Mouse (Mus musculus) spleen, adult 2 months (tissue): ENCODE data around the gene 2810408A11Rik. TPM values are rescaled to one million over a fixed set of nuclear protein-coding genes. Genes with fewer than 3 reads are reported as not detected.

ENCODE experiments used
- DNase-seq, 2 experiments: peaks; one replicate each; pipeline versions ENCODE4 v3.0.0 to v3.0.0-alpha.2; 2012 to 2021; ENCODE audit warnings: low spot score in 2 of 2, low read depth in 1 of 2
- H3K27ac ChIP-seq: fragments of 200-500 bp; 2 replicates; pipeline ENCODE4 v1.5.1; 2012; ENCODE audit warnings: low read length, inconsistent platforms; ENCODE audit not compliant: insufficient read depth
- H3K27me3 ChIP-seq: fragments of 200-500 bp; 2 replicates; pipeline ENCODE4 v1.6.1; 2012; ENCODE audit warnings: mild to moderate bottlenecking, moderate library complexity, low read length, inconsistent platforms; ENCODE audit not compliant: control insufficient read depth, insufficient read depth
- H3K36me3 ChIP-seq: fragments of 200-500 bp; 2 replicates; pipeline ENCODE4 v1.6.1; 2012; ENCODE audit warnings: mild to moderate bottlenecking, low read length, inconsistent platforms; ENCODE audit not compliant: control insufficient read depth, insufficient read depth
- H3K4me1 ChIP-seq: fragments of 200-500 bp; 2 replicates; pipeline ENCODE4 v1.6.1; 2011; ENCODE audit warnings: inconsistent platforms; ENCODE audit not compliant: control insufficient read depth, insufficient read depth, insufficient read length
- H3K4me3 ChIP-seq: fragments of 200-500 bp; 2 replicates; pipeline ENCODE4 v1.5.1; 2011; ENCODE audit warnings: mild to moderate bottlenecking, inconsistent platforms; ENCODE audit not compliant: insufficient read depth, insufficient read length; ENCODE audit errors: extremely low read depth
- CTCF ChIP-seq: fragments of 200-500 bp; IDR thresholded peaks from 2 replicates; pipeline ENCODE4 v1.5.1; 2011; ENCODE audit warnings: mild to moderate bottlenecking, inconsistent platforms; ENCODE audit not compliant: insufficient read depth, insufficient read length, insufficient replicate concordance; ENCODE audit errors: extremely low read depth
- POLR2A ChIP-seq: fragments of 200-500 bp; IDR thresholded peaks from 2 replicates; pipeline ENCODE4 v1.6.1; 2011; ENCODE audit warnings: low read depth, low read length, inconsistent platforms
- WGBS: fragments of 180-500 bp; shearing (Covaris S2); methylation state at CpG from one replicate; pipeline ENCODE4 v1.1.7; 2018; 5-methylcytosine and 5-hydroxymethylcytosine counted together
- polyA plus RNA-seq: library from polyadenylated mRNA; depleted of rRNA; stranded (reverse); fragments of >200 nt; gene quantifications from 2 replicates; pipeline ENCODE4 v1.2.3, GENCODE M21; 2012

Gene 2810408A11Rik
- polyA plus RNA-seq, 1 experiment = 0.51 TPM

DNA sequence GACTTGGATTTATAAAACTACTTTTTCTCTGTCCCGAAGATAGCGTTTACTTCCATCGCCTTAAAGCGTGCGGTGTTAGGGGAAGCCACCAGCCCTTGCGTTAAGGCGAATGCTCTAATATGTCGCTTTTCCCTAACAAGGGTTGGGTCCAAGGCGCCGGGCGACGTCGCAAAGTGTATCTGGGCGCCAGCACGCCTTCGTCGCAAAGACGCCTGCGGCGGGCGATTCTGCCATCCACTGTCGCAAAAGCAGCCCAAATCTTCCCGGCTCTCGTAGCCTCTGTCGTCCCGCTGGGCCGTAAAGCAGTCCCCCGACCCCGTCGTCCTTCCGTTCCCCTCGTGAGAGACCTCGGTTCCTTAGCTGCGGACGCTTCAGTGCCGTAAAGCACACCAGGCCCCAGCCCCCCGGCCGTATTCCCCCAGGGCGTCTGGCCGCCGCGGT, 639 bp upstream of the 2810408A11Rik start:
- Histone ChIP-seq H3K27me3 (no peaks in the 10 kb centered on the region), H3K36me3 (peaks cover 16% of the 10 kb centered on the region), H3K27ac (peak overlapping the region; percentile 78), H3K4me1 (peaks cover 2% of the 10 kb centered on the region; the same call in 1 of the 2 replicates), H3K4me3 (peak overlapping the region; percentile 57)
- TF ChIP-seq CTCF = no peak
- TF ChIP-seq POLR2A = peak; percentile 45; the same call in 1 of the 2 replicates
- WGBS = under 1% methylated on average over 42 of the region's 42 CpGs
- DNase-seq = peak; percentile 88 to 91

DNA sequence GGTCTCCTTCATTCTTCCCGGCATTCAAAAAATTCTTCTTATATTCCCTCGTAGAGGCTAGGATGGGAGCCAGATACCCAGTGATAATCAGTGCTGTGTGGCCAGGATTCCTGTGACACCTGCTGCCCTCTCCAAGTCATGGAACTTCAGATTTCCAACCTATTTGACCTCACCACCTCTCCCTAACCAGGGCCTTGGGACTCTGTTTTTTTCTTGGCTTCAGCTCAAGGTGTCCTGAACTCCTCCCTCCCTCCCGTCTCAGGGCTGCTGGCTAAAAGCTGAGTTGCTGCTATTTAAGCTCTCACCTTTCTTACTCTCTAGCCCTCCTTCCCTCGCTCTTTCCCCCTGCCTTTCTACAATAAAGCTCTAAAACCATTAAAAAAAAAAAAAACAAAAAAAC, 917 bp downstream of the 2810408A11Rik start:
- Histone ChIP-seq H3K36me3 (peaks cover 8% of the 10 kb centered on the region), H3K4me1 (peaks cover 7% of the 10 kb centered on the region; the same call in 1 of the 2 replicates), H3K27me3 (no peaks in the 10 kb centered on the region), H3K27ac (no peak overlapping the region), H3K4me3 (no peak overlapping the region)
- DNase-seq = no peak
- TF ChIP-seq CTCF (no peak), POLR2A (no peak)
- WGBS = 52% methylated on average over 4 of the region's 4 CpGs

DNA sequence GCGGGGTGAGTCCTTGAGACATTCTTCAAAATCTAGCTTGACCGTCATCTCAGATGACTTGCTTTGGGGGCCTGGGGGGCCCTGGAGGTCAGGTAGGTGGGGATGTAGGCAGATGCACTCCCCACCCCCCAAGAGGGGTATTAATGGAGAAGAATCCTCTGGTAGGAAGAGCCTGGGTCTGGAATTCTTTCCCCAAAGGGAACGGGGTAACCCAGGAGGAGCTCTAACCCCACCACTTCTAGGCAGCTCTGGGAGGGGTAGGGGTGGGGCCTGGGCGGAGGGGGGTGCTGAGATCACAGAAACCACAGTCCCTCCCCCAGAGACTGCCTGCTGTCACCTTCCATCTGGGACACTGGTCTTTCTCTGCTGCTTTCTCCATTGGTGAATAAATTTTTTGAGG, 5.5 kb downstream of the 2810408A11Rik start, which contains the start of gene Acap1:
TSS of gene Acap1 (minus strand) at position 249 of the 400 bp plus-strand sequence.
- Histone ChIP-seq H3K27ac (peak within 1 kb of the TSS; percentile 98), H3K27me3 (no peaks in the 10 kb centered on the region), H3K36me3 (peaks cover 8% of the 10 kb centered on the region), H3K4me1 (peaks cover 11% of the 10 kb centered on the region; the same call in 1 of the 2 replicates), H3K4me3 (peak within 1 kb of the TSS; percentile 70)
- WGBS = 6% methylated on average over 4 of the region's 4 CpGs
- no peak; the same call in 1 of the 2 replicates for TF ChIP-seq POLR2A
- TF ChIP-seq CTCF = no peak
- peak in 1 of 2 experiments; percentile 62 for DNase-seq

DNA sequence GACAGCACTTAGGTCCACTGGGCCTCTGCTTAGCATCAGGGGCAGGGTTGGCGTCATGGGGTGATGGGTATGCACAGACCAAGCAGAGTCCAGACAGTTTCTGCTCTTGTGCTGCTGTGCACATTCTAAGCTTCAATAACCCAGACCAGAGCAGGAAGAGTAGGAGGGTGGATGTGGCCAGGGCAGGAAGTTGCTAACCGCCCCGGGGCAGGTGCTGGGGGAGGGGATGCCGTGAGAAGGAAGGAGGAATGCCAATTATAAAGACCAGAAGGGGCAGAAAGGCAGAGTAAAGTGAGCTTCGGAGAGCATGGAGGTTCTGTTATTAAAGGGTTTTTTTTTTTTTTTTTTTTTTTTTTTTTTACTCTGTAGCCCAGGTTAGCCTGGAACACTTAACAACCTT, 6.1 kb downstream of the 2810408A11Rik start:
- Histone ChIP-seq H3K4me1 (peaks cover 11% of the 10 kb centered on the region; the same call in 1 of the 2 replicates), H3K36me3 (peaks cover 14% of the 10 kb centered on the region), H3K27ac (peak overlapping the region; percentile 98), H3K4me3 (peak overlapping the region; percentile 70), H3K27me3 (no peaks in the 10 kb centered on the region)
- TF ChIP-seq POLR2A = no peak; the same call in 1 of the 2 replicates
- no peak for TF ChIP-seq CTCF
- WGBS = 4% methylated on average over 5 of the region's 5 CpGs
- DNase-seq = peak; percentile 65 to 87

DNA sequence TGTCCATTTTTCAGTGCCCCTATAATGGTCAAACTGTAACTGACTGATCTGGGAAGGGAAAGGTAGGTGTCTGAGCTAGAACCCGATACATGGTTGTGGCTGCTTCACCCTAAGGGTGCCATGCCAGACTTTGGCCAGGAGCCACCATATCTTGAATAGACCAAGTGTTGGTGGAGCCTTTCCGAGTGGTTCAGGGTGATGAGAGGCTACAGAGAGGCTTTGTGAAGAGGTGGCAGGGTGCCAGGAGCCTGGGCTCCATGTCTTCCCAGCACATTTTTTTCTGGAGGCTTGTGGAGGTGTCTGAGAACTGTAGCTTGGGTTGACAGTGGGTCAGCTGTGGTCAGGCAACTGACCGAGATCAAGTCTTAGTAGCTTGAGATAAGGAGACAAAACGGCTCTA, 9.3 kb downstream of the 2810408A11Rik start:
- WGBS = 86% methylated on average over 4 of the region's 4 CpGs
- no peak overlapping the region for H3K4me3 ChIP-seq
- DNase-seq = no peak
- H3K4me1 ChIP-seq = peaks cover 11% of the 10 kb centered on the region; the same call in 1 of the 2 replicates
- peaks cover 25% of the 10 kb centered on the region for H3K36me3 ChIP-seq
- H3K27ac ChIP-seq = no peak overlapping the region
- H3K27me3 ChIP-seq = no peaks in the 10 kb centered on the region
- TF ChIP-seq POLR2A (no peak), CTCF (no peak)

DNA sequence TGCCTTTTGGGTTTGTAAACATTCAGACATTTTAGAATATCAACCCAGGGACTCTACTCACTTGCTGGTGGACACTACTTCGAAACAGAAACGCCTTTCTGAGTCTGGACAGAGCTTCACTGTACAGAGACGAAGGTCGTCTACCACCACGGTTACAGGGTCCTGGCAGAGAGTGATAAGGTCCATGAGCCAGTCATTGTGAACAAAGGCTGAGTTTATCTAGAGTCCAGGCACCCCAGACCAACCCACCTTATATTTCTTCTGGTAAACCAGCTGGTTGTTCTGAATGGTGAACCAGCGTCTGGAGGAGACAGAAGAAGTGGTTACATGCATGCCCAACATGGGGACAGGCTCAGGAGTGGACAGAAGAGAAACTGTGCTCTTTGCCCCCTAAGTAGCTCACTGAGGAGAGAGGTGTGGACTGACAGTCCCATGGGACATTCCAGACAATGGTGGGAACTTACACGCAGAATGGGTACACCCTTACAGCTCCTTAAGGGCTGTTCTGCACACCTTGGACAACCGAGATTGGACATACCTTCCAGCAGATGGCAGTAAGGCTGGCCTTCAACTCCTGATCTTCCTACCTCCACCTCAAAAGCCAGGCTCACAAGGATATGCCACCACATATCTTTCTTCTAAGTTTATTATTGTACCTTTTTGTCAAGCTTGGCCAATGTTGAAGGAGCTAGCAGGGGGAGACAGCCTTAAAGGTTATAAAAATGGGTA, 13.7 kb downstream of the 2810408A11Rik start:
- DNase-seq = no peak
- Histone ChIP-seq H3K4me1 (peaks cover 5% of the 10 kb centered on the region; the same call in 1 of the 2 replicates), H3K36me3 (peaks cover 51% of the 10 kb centered on the region), H3K27ac (no peak overlapping the region), H3K4me3 (no peak overlapping the region), H3K27me3 (no peaks in the 10 kb centered on the region)
- WGBS = 80% methylated on average over 8 of the region's 8 CpGs
- TF ChIP-seq CTCF (no peak; the same call in 1 of the 2 replicates), POLR2A (no peak)

DNA sequence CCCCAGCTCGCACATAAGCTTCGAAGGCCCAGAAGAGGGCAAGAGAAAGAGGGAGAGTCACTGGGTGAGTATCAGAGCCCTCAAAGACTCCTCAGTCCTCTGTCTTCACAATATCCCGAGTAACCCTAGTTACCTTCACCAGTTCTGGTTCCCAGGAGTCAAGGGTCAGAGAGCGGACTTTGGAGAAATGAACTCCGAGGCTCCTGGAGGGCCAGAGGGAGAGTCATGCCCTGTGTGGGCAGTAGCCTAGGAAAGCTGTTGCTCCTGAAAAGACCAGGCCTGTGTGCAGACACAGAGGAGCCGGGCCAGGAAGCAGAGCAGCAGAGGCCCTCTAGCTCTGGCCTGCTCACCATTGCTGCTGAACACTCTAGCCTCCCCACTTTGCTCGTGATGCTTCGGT, 16.1 kb downstream of the 2810408A11Rik start:
- DNase-seq = no peak
- no peak overlapping the region for H3K4me3 ChIP-seq
- H3K4me1 ChIP-seq = peaks cover 5% of the 10 kb centered on the region; the same call in 1 of the 2 replicates
- TF ChIP-seq CTCF (no peak), POLR2A (no peak)
- no peak overlapping the region for H3K27ac ChIP-seq
- 87% methylated on average over 8 of the region's 8 CpGs for WGBS
- H3K27me3 ChIP-seq = no peaks in the 10 kb centered on the region
- peaks cover 37% of the 10 kb centered on the region for H3K36me3 ChIP-seq
